Mouse (Mus musculus): ENCODE data around the gene Nudt9.

Gene Nudt9

GRCm38 (mm10) chr5:104077508-104077907, 31.4 kb downstream of the Nudt9 start, which contains the start of gene Gm17660:
TSS of gene Gm17660 (minus strand) at chr5:104077608.
- no peak for DNase-seq (ENCODE audit: low spot score)

DNA sequence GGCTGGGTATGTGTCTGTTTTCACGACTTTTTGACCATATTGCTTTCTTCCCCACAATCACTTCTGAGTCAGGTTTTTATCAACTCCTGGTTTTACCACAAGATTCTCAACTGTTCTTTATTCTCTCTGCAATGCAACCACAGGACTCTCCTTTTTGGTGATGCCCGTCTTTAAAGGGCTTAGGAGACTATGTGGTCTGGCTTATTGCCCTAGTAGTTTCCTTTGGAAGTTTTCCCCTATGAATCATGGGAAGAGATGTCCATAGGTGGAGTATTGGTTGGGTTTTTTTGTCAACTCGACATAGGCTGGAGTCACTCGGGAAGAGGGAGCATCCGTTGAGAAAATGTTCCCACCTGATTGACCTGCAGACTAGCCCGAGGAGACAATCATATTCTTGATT, 34.6 kb downstream of the Nudt9 start:
- no peak for DNase-seq (ENCODE audit: low spot score)

GRCm38 (mm10) chr5:104085366-104085765, 39.3 kb downstream of the Nudt9 start:
- no peak for DNase-seq (ENCODE audit: low spot score)

- DNase-seq (ENCODE audit: low spot score): no peak
Observed at GRCm38 (mm10) chr5:104089751-104090150, 43.6 kb downstream of the Nudt9 start.

DNA sequence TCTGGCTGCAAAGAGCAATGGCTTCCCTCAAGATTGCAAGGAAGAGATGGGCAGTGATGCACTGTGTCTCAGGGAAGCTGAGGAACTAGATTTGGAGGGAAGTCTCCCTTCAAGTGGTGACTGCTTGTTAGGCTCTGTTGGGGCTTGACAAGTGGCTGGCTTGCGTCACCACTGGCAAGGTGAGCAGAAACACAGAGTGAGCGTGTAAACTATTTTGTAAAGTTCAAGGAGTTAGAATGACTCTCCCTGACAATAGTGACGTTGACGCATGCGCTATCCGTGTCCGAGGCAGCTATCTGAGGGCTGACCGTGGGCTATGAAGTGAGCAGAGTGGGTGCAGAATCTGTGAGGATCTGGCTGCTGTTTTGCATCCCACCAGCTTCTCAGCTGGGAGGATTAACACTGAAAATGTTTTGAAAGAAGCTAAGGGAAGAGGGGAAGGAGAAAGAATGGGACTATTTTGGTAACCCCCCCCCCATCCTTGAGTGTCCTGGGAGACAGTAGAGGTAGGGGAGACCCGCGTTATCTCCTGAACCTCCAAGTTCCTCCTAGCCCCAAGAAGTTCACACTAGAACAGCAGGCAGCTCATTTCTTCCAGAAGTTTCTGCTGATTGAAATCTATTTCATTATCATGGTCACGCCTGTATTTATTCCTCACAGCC, 49.4 kb downstream of the Nudt9 start:
- DNase-seq (ENCODE audit: low spot score): no peak

GRCm38 (mm10) chr5:104096078-104096938, 50.2 kb downstream of the Nudt9 start:
- DNase-seq (ENCODE audit: low spot score): no peak

DNA sequence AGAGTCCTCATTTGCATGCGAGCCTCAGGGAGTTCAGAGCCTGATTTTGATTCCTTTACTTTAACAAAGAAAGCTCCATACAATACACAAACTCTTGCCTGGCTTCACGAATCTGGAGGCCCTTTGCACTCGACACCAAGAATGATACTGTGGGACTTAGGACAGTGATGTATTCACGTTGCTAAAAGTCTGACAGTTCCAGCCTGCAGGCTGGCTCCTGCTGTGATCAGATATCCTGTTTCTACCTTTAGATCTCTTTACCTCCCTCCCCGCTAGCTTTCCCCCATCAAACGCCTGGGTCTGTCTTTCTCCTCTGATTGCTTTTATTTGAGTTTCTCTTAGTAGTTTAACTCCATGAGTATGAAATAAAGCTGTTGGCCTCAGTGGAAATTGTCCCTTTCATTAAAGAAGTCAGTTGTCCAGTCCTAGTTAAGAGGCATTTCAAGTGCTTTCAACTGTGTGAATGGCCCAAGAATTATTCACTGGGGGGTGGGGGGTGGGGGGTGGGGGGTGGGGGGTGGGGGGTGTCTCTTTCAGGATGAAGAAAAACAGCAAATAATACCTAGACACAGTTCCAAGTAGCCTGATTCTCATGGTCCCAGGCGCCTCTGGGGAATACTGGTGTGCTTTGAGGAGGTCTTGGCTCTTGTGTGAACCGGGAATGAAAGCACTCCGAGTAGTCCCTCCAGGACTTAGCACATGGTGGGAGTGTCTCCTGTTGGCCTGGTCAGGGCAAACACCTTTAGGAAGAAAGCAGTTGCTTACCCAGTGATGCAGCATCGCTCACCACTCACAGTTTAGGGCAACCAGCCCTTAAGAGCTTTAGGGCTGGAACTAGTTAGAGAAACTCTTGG, 55.8 kb downstream of the Nudt9 start:
- no peak for DNase-seq (ENCODE audit: low spot score)

DNA sequence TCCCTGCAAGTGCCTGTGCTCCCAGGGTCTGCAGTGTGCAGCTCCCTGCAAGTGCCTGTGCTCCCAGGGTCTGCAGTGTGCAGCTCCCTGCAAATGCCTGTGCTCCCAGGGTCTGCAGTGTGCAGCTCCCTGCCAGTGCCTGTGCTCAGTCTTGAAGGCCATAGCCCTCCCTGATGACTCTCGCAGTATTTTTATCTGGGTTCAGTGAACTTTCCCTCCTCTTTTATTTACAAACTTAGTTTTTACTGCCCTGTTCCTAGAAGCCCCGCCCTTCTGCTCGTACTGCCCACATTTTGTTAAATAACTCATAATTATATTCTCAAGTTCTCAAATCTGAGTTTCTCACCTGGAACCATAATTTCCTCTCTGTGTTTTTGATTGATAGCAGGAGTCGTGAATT, 57.1 kb downstream of the Nudt9 start:
- no peak for DNase-seq (ENCODE audit: low spot score)

- DNase-seq (ENCODE audit: low spot score): no peak
Observed at GRCm38 (mm10) chr5:104104111-104104510, 58.0 kb downstream of the Nudt9 start.

DNA sequence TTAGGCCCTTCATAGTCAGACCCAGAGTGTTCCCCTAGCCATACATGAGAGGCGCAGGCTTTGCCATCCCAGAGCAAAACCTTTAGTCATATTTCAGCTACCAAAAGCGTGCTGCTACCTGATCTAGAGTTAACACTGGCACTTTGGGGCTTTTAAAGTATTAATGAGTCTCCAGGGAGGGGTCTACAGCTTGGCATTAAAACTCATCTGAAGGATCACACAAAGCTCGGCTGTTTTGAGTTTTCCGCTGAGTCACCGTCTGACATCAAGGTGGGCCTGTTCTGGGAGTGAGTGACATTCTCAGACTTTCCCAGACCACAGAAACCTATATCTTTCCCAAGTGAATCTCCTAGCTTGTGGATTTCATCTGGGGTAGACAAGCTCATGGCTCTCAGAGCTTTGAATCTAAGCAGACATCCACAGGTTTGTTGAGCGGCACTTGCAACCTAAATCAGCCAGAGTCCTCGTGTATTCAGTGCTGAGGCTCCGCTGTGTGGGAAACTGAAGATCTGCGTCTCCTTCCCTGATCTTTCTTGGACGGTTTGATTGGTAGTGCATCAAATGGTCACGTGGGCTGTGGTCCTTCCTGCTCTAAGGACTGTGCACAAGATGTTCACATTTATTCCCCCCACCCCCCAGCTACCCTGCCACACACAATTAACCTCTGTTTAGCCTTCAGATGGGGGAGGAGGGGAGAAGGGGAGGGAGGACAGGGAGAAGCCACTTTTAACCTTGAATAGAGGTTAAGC, 62.2 kb downstream of the Nudt9 start:
- no peak for DNase-seq (ENCODE audit: low spot score)

DNA sequence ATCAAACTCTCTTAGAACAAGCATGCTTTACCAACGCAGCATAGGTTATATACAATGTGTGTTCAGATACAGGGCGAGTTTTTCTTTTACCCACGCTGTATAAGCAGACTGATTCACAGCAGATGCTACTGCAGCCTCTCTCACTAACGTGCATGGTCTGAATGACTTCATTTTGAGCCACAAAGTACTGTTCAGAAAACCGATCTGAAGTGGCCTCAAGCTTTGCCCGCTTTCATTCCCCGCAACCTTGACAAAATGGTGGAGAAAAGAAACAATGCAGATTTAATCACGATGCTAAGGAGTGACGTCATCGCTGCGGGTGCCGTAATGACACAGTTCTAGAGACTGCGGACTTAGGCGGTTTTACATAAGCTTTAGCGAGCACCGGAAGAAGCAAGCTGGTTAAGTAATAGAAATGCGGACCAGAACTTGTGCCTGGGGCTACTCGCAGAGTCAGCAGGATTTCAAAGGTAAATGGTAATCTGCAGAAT, 62.8 kb downstream of the Nudt9 start:
- no peak for DNase-seq (ENCODE audit: low spot score)

DNA sequence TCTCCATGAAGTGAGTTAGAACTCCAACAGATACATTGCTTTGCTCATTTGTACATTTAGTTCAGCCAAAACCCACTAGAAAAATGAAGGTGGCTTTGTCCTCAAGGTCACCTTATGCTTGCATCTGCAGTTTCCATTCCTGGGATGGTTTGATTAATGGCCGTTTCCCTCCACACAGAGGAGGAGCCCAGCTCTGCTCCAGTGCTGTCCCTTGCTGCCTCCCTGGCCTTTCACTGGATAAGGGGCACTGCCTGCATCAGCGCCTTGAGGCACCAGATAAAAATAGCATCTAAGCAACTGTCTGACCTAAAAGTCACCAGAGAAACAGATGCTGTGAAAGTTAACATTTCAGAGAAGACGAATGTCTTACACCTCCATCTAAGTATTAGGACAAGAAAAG, 63.4 kb downstream of the Nudt9 start:
- DNase-seq (ENCODE audit: low spot score): no peak

- DNase-seq (ENCODE audit: low spot score): no peak
Observed at GRCm38 (mm10) chr5:104110171-104110920, 64.2 kb downstream of the Nudt9 start.

- no peak for DNase-seq (ENCODE audit: low spot score)
Observed at GRCm38 (mm10) chr5:104112016-104112415, 65.9 kb downstream of the Nudt9 start.

DNA sequence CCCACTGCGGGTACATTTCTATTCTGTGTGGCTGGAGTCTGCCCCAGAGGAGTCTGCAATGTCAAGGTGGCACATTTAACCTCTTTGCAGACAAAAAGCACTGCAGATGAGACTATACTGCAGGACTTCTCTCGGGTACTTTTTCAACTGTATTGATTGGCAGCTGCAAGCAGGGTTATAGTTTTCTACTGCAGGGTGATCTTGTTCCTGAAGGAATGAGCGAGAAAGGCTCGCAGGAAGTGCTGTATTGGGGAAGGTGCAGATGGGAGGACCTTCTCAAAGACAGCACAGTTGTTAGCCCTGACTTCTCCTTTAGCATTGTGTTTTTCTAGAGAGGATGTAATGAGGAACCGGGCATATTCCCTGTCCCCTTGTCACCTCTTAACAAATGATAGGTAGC, 66.4 kb downstream of the Nudt9 start:
- no peak for DNase-seq (ENCODE audit: low spot score)

DNA sequence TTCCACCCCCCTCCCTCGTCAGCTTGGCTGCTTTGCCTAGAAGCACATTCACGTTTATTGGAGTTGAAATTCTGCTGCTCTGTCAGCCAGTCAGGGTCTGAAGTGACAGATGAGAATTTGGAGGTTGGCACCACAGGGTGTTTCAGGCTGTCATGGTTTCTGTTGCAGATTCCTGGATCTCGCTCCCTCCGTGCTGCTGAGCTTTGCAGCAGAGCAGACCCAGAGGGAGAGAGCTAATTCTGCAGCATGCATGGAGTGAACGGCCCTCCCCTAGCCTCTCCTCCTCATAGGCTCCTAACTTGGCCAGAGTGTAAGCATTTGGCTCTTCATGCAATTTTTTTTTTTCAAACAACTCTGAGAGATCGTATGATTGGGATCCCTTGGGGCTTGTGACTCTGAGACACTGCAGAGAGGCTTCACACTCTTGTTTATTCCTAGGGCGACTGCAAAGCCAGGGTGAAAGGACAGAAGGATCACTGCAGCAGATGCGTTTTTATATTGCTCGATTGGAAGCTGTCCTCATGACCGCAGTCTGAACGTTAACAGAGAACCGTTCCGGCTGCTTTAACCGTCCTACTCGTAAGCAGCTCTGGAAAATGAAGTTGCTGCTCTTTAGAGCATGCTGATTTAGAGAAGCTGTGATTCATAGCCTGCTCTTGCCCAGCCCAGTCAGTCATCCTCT, 67.5 kb downstream of the Nudt9 start, which contains the start of gene Sparcl1:
TSS of gene Sparcl1 (minus strand) at position 243 of the 682 bp plus-strand sequence.
- DNase-seq (ENCODE audit: low spot score): no peak

All from layer of hippocampus, adult 9-10 months (tissue).